Mouse (Mus musculus) hindbrain, embryonic 10.5 days (tissue): ENCODE results near the gene Ptx4. TPM values are rescaled to one million over a fixed set of nuclear protein-coding genes. Genes with fewer than 3 reads are reported as not detected.

Experiments used
- DNase-seq: peaks from one replicate; pipeline ENCODE4 v3.0.0-alpha.2; 2017; ENCODE audit warnings: low spot score
- H3K27ac ChIP-seq: fragments of 300-500 bp; sonication (generic); 2 replicates; pipeline ENCODE4 v1.5.1; 2016; ENCODE audit warnings: mild to moderate bottlenecking, moderate library complexity
- H3K27me3 ChIP-seq: fragments of 300-500 bp; sonication (generic); 2 replicates; pipeline ENCODE4 v1.6.1; 2016; ENCODE audit warnings: mild to moderate bottlenecking; ENCODE audit not compliant: poor library complexity, insufficient read depth, severe bottlenecking
- H3K36me3 ChIP-seq: fragments of 300-500 bp; sonication (generic); 2 replicates; pipeline ENCODE4 v1.6.1; 2016; ENCODE audit warnings: mild to moderate bottlenecking, moderate library complexity
- H3K4me1 ChIP-seq: fragments of 300-500 bp; sonication (generic); replicated peaks from 2 replicates; pipeline ENCODE4 v1.6.1; 2016; ENCODE audit warnings: mild to moderate bottlenecking
- H3K4me3 ChIP-seq: fragments of 300-500 bp; sonication (generic); 2 replicates; pipeline ENCODE4 v1.5.1; 2016; ENCODE audit warnings: mild to moderate bottlenecking, moderate library complexity
- H3K9me3 ChIP-seq: fragments of 300-500 bp; sonication (generic); 2 replicates; pipeline ENCODE4 v1.6.1; 2016; ENCODE audit warnings: mild to moderate bottlenecking, moderate library complexity
- WGBS: fragments of 180-500 bp; shearing (Covaris S2); methylation state at CpG from one replicate; pipeline ENCODE4 v1.1.7; 2016; 5-methylcytosine and 5-hydroxymethylcytosine counted together
- polyA plus RNA-seq: library from polyadenylated mRNA; unstranded; fragments of >200 nt; fragmentation: Nextera tagmentation; extraction: Ambion mirVana; gene quantifications from 2 replicates; pipeline ENCODE4 v1.2.1, GENCODE M21; 2016

Gene Ptx4
- polyA plus RNA-seq, 1 experiment from 2014 or later = not detected

DNA sequence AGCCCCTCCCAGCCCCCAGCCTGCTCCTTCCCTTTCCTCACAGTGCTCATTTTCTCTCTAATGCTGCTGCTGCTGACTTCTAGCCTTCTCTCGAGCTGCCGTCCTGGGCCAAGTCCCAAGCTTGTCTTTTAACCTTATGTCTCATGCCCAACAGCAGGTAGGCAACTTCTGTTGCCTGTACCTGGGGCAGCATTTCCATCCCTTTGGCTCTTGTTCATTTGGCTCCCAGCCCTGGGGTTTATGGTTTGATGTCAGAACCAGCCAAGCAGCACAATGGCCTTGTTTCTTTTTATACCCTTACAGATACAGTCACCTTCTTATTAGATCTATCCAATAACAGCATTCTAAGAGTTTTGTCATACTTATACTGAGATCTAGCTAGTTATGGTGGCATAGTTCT is 24.3 kb upstream of the Ptx4 start:
- H3K27ac ChIP-seq = no peak overlapping the region
- H3K9me3 ChIP-seq = no peaks in the 10 kb centered on the region
- H3K36me3 ChIP-seq = peaks cover 83% of the 10 kb centered on the region
- H3K4me3 ChIP-seq = no peak overlapping the region
- no peak for DNase-seq
- H3K4me1 ChIP-seq = no peaks in the 10 kb centered on the region
- 96% methylated on average over 2 of the region's 2 CpGs for WGBS
- H3K27me3 ChIP-seq = no peaks in the 10 kb centered on the region

DNA sequence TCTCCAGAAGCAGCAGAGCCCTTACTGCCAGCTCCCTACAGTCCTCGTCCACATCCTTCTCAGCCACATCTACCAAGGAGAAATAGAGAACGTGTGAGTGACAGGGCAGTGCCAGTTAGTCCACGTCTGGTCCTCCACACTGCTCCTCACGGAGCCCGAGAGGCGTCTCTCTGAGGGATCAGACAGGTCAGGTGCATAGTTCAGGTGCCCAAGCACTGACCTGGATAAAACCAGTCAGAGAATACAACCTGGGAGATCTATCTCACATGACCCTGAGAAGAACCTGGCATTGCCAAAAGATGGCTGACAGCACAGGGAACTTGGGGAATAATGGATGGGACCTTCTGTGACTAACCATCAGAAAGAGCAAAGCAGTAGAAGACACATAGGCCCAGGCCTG is 20.5 kb upstream of the Ptx4 start:
- DNase-seq = no peak
- H3K27me3 ChIP-seq = no peaks in the 10 kb centered on the region
- H3K4me3 ChIP-seq = no peak overlapping the region
- 94% methylated on average over 6 of the region's 6 CpGs for WGBS
- H3K4me1 ChIP-seq = no peaks in the 10 kb centered on the region
- H3K36me3 ChIP-seq = peaks cover 89% of the 10 kb centered on the region
- no peak overlapping the region for H3K27ac ChIP-seq
- no peaks in the 10 kb centered on the region for H3K9me3 ChIP-seq

DNA sequence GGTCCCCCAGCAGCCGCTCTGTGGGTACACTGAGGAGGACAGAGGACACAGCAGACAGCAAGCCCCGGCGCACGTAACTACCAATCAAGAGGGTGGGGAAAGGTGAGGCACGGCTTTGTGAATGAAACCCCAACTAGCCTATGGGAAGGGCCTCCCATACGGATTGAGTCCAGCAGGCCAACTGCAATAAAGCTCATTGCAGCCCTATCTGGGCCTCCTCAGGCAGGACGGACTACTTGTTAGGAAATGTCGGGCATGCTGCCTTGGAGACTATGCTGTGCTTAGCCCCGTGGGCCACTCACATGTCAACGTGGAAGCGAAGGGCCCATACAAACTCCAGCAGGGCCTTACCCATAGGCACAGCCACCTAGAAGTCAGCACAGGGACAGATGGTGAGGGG is 19.2 kb upstream of the Ptx4 start:
- H3K36me3 ChIP-seq = peaks cover 95% of the 10 kb centered on the region
- no peak for DNase-seq
- no peak overlapping the region for H3K27ac ChIP-seq
- H3K9me3 ChIP-seq = no peaks in the 10 kb centered on the region
- H3K27me3 ChIP-seq = no peaks in the 10 kb centered on the region
- H3K4me3 ChIP-seq = no peak overlapping the region
- 95% methylated on average over 11 of the region's 11 CpGs for WGBS
- no peaks in the 10 kb centered on the region for H3K4me1 ChIP-seq

DNA sequence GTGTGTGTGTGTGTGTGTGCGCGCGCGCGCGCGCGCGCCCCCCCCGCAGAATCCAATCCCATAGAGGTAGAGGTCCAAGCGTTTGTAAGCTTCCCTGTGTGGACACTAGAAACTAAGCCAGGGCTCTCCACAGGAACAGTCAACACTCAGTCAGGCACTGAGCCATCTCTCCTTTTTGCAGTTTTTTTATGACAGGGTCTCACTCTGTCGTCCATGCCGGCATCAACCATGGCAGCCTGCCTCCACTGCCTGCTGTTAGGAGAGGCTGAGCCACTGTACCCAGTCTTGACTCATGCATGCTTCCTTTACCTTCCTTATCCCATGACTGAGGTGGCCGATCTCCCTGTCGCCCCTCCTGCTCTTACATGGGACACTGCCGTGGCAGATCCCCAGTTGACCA is 12.8 kb upstream of the Ptx4 start:
- H3K4me3 ChIP-seq = no peak overlapping the region

DNA sequence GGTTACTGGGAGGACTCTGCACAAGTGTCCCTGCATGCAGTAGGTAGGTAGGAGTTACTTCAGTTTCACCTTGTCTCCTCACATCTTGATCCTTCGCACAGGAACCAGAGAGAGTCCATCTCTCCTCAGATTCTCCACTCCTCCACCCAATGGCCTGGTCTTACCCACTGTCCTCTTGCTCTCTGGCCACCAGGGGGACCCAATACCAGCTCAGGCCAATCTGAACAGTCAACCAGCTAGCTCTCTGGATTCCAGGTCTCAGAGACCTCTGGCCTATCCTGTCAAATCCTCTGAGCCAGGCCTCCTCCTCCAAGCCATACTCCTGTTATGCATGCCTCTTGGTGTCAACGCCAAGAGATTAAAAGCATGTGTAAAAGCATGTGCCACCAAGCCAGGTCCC is 11.0 kb upstream of the Ptx4 start:
- H3K9me3 ChIP-seq = no peaks in the 10 kb centered on the region
- DNase-seq = peak; percentile 18
- H3K27me3 ChIP-seq = no peaks in the 10 kb centered on the region
- H3K27ac ChIP-seq = no peak overlapping the region
- WGBS = 84% methylated on average over 2 of the region's 2 CpGs
- peaks cover 98% of the 10 kb centered on the region for H3K36me3 ChIP-seq
- no peak overlapping the region for H3K4me3 ChIP-seq
- peaks cover 5% of the 10 kb centered on the region for H3K4me1 ChIP-seq

More for the DNA sequence above, 12.8 kb upstream of the Ptx4 start:
- no peak overlapping the region for H3K27ac ChIP-seq
- no peaks in the 10 kb centered on the region for H3K4me1 ChIP-seq
- peaks cover 100% of the 10 kb centered on the region for H3K36me3 ChIP-seq
- H3K27me3 ChIP-seq = no peaks in the 10 kb centered on the region
- no peaks in the 10 kb centered on the region for H3K9me3 ChIP-seq
- DNase-seq = no peak
- WGBS = 94% methylated on average over 10 of the region's 16 CpGs

DNA sequence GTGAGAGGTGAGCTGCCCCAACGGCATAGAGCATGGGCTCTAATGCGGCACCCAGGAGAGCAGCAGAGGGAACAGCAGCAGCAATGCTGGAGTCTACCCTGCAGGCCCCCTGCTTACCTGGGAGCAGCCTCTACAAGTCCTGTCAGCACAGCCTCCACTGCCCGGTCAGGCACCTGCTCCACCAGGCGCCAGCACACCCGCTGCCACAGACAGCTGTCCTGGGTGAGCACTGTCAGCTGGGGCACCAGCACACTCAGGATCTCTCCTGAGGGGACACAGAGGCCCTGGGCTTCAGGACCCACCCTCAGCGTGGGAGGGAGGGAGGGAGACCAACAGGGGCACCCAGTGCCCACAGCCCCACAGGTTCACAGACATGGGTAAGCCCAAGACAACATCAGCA is 10.0 kb upstream of the Ptx4 start:
- no peak overlapping the region for H3K4me3 ChIP-seq
- WGBS = 96% methylated on average over 6 of the region's 6 CpGs
- peaks cover 88% of the 10 kb centered on the region for H3K36me3 ChIP-seq
- no peak for DNase-seq
- no peak overlapping the region for H3K27ac ChIP-seq
- H3K4me1 ChIP-seq = peaks cover 15% of the 10 kb centered on the region
- no peaks in the 10 kb centered on the region for H3K9me3 ChIP-seq
- no peaks in the 10 kb centered on the region for H3K27me3 ChIP-seq

DNA sequence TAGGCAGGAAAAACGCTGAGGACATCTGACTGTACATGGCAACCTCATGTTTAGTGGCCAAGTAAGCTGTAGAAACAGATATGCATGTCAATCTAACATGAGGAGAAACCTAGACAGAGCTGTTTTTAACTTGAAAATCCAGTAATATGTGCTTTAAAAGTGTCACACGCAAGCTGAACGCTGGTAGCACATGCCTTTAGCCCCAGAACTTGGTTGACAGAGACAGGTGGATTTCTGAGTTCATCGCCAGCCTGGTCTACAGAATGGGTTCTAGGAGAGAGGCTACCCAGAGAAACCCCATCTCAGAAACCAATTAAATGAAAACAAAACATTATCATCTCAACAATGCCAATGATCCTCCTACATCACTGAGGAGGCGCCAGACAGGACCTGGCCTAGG is 9.3 kb upstream of the Ptx4 start:
- H3K4me1 ChIP-seq = peaks cover 17% of the 10 kb centered on the region
- H3K27me3 ChIP-seq = no peaks in the 10 kb centered on the region
- peaks cover 82% of the 10 kb centered on the region for H3K36me3 ChIP-seq
- 89% methylated on average over 5 of the region's 5 CpGs for WGBS
- H3K4me3 ChIP-seq = no peak overlapping the region
- no peak overlapping the region for H3K27ac ChIP-seq
- no peaks in the 10 kb centered on the region for H3K9me3 ChIP-seq
- no peak for DNase-seq

DNA sequence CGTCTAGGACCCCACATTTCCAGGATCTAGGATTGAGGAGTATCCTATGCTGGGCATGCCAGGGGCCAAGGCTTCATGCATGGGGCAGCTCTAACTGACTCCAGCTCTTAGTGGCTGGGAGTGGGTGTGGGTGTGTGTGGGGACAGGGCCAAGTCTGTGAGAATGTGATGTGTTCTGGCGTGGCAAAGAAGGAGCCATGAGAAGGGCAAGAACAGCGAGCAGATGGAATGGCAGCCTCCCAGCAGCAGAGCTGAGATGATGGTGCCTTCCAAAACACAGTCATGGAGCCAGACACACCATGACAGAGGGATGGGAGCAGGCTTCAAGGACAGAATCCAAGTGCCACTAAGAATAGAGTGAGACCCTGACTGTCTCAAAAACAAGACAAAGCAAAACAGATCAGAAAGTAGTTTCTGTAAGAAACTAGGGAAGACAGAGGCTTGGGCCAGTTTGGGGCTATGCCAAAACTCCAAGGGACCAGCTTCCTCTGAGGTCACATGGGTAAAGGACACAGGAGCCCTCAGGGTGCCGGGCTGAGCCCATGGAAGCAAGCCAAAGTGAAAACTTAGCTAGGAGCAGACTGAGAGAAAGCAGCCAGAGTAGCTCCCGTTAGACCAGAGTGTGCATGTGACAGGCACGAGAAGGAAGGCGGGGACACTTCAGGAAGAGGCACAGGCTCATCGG is 8.7 kb upstream of the Ptx4 start:
- H3K9me3 ChIP-seq = no peaks in the 10 kb centered on the region
- H3K36me3 ChIP-seq = peaks cover 75% of the 10 kb centered on the region
- DNase-seq = no peak
- H3K27ac ChIP-seq = no peak overlapping the region
- no peaks in the 10 kb centered on the region for H3K27me3 ChIP-seq
- no peak overlapping the region for H3K4me3 ChIP-seq
- peaks cover 20% of the 10 kb centered on the region for H3K4me1 ChIP-seq
- 93% methylated on average over 8 of the region's 8 CpGs for WGBS

DNA sequence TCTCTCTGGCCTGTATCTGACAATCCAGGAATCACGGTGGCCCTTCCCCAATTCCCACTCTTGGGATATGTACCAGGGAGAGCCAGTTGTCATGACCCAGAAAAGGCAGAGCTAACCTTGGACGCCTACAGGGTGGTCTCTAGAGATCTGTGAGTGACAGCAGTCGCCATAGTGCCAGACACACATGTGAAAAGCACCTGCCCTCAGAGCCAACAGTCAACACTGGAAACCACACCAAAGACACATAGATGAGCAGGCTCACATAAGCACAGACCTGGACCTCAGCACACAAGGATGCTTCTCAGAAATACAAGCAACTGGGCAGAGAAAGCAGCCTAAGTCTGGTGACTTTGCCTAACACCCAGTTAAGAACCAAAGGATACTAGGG is 8.1 kb upstream of the Ptx4 start:
- 78% methylated on average over 3 of the region's 3 CpGs for WGBS
- H3K27me3 ChIP-seq = no peaks in the 10 kb centered on the region
- H3K36me3 ChIP-seq = peaks cover 70% of the 10 kb centered on the region
- no peaks in the 10 kb centered on the region for H3K9me3 ChIP-seq
- no peak for DNase-seq
- no peak overlapping the region for H3K4me3 ChIP-seq
- H3K27ac ChIP-seq = no peak overlapping the region
- peaks cover 20% of the 10 kb centered on the region for H3K4me1 ChIP-seq

DNA sequence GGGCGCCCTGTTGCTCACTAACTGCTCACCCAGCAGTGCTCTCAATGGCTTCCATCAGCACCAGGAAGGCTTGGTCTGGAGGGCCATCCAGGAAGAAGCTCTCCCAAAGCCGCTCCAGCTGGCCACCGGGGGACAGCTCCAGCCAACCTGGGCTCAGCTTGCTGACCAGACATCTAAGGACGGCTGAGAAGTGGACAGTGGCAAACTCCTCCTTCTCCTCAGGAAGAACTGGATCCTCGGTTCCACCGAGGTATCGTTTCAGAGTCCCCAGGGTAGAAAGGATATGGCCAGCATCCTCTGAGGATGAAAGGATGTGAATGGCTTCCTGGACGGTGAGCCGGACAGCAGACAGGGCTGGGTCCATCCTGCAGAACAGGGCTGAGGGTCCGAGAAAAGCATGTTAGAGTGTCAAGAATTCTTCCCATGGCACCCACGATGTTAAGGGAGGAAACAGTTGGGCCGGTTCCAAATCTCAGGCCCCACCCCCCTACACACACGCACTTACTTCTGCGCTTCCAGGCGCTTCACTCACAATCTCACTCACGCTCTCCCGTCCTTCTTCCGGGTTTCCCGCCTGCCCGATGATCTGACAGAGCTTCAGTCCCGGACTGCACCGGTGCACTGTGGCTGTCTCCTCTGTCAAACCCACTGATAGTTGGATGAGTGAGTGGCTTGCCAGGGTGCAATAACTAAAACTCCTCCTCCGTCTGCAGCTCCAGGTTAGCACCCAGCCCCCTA is 5.5 kb upstream of the Ptx4 start:
- no peak for DNase-seq
- H3K4me3 ChIP-seq = peak overlapping the region; percentile 64
- WGBS = 14% methylated on average over 23 of the region's 23 CpGs
- H3K36me3 ChIP-seq = peaks cover 43% of the 10 kb centered on the region
- peaks cover 20% of the 10 kb centered on the region for H3K4me1 ChIP-seq
- H3K9me3 ChIP-seq = no peaks in the 10 kb centered on the region
- peak overlapping the region; percentile 96 for H3K27ac ChIP-seq
- H3K27me3 ChIP-seq = no peaks in the 10 kb centered on the region

DNA sequence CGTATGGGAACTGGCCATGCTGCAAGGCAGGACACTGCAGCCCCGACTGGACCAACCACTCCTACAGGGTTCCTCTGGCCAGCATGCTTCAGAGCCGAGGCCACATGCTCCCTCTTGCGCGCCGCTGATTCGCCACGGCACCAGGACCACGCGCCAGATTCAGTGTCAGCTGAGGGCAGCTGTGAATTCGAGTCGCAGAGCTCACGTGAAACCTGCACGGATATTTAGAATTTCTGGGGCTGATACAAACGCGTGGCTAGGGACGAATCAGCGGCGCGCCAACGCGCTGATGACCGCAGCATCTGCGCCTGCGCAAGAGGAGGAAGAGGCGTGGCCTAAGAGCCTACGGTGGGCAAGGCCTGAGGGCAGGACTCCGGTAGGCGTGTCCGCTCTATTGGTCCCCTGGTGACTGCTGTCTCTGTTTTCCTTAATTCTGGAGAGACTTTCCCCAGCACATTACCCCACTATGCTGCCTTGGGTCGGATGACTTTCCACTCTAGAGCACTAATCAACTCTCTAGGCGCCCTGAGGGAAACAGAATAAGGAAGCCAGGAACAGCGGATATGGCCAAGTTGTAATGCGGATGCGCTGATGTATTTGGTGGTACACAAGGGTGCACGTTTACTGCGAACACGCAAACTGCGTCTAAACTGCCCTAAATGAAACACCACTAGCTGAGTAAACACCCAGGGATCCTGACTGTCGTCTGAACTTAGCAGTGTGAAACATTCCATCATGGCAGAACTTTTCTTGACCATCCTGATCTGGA is 4.7 kb upstream of the Ptx4 start, which contains the start of gene Telo2:
Telo2 (minus strand) TSS at position 304 of the 769 bp plus-strand sequence.
- peaks cover 20% of the 10 kb centered on the region for H3K4me1 ChIP-seq
- H3K27ac ChIP-seq = peak within 1 kb of the TSS; percentile 96
- H3K36me3 ChIP-seq = peaks cover 36% of the 10 kb centered on the region
- H3K27me3 ChIP-seq = no peaks in the 10 kb centered on the region
- no peaks in the 10 kb centered on the region for H3K9me3 ChIP-seq
- H3K4me3 ChIP-seq = peak within 1 kb of the TSS; percentile 64
- WGBS = 6% methylated on average over 40 of the region's 40 CpGs
- peak; percentile 92 for DNase-seq

DNA sequence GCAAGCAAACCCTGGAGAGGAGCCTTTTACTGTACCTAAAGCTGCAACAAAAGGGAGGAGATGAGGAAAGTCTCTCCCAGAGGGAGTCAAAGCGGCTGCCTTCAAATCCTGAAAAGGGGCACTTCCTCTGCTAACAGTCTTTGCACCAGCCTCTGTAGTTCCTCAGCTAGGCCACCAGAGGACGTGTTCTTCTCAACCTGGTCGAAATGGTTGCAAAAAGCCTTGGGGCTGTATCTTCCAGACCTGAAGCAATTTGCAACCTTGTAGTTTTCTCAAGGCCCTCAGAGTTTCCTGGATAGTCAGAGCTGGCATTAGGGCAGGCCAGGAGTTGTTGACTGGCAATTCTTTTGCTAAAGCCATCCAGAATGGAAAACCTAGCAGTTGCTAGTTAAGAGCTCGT is 3.3 kb upstream of the Ptx4 start:
- Histone ChIP-seq H3K36me3 (peaks cover 22% of the 10 kb centered on the region), H3K4me3 (no peak overlapping the region), H3K4me1 (peaks cover 20% of the 10 kb centered on the region), H3K9me3 (no peaks in the 10 kb centered on the region), H3K27ac (no peak overlapping the region), H3K27me3 (no peaks in the 10 kb centered on the region; the same call in 1 of the 2 replicates)
- WGBS = 32% methylated on average over 4 of the region's 4 CpGs
- no peak for DNase-seq

DNA sequence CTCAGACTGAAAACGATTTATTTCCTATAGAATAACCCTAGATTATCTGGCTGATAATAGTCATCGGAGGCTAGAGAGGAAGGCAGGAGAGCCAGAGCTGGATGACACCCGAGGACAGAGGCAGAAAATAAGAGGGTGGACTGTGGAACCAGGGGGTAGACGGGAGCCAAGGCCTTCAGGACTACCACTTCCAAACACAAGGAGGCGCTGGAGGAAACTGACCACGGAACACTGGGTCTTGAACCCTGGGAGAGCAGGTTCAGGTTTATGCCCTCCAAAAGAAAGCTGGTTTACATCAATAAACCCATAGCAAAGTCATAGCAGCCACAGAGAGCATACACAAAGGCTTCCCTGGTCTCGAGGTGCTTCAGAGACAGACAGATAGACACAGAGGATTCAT is 3.4 kb downstream of the Ptx4 start:
- Histone ChIP-seq H3K4me3 (no peak overlapping the region), H3K27ac (no peak overlapping the region), H3K9me3 (no peaks in the 10 kb centered on the region), H3K36me3 (no peaks in the 10 kb centered on the region), H3K27me3 (no peaks in the 10 kb centered on the region; the same call in 1 of the 2 replicates), H3K4me1 (no peaks in the 10 kb centered on the region)
- DNase-seq = peak; percentile 15
- 28% methylated on average over 7 of the region's 7 CpGs for WGBS
